Mouse (Mus musculus): ENCODE data around the gene Irak2. TPM values are rescaled to one million over a fixed set of nuclear protein-coding genes. Genes with fewer than 3 reads are reported as not detected.

Irak2 gene
- polyA plus RNA-seq, 1 experiment from 2014 or later: 4.4 TPM

DNA sequence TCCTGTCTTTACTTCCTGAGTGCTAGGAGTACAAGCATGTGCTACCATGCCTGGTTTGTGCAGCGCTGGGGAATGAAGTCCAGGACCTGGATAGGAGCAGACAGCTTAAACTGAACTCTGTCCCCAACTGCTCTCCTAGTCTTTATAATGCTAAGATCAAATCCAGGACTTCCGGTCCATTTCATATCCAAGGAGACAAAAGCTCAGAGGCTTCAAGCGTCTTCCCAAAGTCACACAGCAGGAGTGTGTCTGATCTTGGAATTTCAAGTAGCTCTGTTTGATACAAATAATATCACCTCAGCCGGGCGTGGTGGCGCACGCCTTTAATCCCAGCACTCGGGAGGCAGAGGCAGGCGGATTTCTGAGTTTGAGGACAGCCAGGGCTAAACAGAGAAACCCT is 37.7 kb downstream of the Irak2 start:
- 96% methylated on average over 9 of the region's 9 CpGs for WGBS
- Histone ChIP-seq H3K4me3 (ENCODE audit: low read length) (no peak overlapping the region), H3K27ac (ENCODE audit: low read length) (no peak overlapping the region), H3K27me3 (ENCODE audit: insufficient read depth, low read length) (no peaks in the 10 kb centered on the region), H3K9ac (replicated peaks; ENCODE audit: low read length) (no peak overlapping the region), H3K4me1 (ENCODE audit: insufficient read depth, low read length) (no peaks in the 10 kb centered on the region; the same call in 1 of the 2 replicates), H3K36me3 (ENCODE audit: insufficient read depth, low read length) (no peaks in the 10 kb centered on the region), H3K4me2 (replicated peaks; ENCODE audit: low read depth, low read length) (no peak overlapping the region), H3K9me3 (ENCODE audit: low read length) (peaks cover 6% of the 10 kb centered on the region)
- no peak for ATAC-seq (ENCODE audit: low FRiP score, low TSS enrichment)

DNA sequence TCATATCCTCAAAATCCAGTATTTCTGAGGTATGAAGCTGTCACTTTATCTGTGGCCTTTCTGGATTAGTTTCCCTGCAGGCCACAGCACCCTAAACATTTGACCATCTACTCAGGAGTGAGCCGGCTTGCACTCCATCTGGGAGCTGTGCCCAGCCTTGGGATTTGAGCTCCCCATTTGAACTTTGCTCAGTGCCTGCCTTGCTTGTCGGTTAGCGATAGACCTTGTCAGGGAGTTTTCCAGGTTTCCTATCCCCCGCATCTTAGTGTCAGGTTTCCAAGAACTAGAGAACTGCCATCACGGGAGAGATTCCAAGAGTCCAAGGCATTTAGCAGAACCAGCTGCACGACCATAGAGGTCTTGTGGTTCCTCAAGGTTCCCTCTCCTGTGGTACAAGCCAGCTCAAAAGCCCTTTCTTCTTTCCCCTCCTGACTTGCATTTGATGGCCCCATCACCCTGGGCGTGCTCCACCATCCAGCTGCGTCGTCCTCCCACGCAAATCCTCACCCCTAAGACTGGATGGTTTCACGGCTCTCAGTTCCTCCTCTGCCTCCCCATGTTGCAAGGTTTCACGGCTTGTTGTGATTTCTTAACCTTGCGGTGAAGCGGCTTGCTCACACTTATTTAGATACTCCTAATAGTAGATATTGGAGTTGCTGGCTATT is 38.9 kb downstream of the Irak2 start:
- WGBS: 30% methylated on average over 14 of the region's 14 CpGs

DNA sequence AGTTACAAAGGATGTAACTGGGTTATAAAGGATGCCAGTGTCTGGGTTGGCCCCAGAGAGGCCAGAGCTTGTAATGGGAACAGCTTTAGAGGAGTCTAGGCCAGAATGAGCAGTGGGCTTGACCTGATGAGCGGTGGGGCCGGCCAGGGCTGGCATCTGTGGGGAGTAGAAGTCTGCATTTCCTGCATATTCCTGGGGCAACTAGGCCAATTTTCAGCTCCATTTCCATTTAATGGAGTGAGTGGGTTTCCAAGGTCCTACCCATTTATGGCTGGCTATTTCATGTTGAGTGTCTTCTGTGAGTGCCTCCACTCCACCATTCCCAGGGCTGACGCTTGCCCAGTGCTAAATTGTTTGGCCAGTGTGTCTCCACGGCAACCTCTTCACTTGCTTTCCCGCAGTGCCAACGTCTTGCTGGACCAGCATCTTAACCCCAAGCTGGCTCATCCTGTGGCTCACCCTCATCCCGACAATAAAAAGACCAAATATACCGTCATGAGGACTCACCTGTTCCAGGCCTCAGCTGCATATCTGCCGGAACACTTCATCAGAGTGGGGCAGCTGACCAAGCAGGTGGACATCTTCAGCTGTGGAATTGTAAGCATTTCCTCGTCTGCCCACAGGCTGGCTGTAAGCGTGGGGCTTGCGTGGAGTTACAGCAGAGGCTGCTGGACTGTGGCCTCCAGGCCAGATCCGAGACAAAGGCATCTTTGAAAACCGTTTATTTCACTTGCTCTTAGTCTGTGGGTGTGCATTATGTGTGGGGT is 40.2 kb downstream of the Irak2 start:
- Histone ChIP-seq H3K9me3 (ENCODE audit: low read length) (no peaks in the 10 kb centered on the region), H3K27ac (ENCODE audit: low read length) (no peak overlapping the region), H3K36me3 (ENCODE audit: insufficient read depth, low read length) (no peaks in the 10 kb centered on the region), H3K4me2 (replicated peaks; ENCODE audit: low read depth, low read length) (no peak overlapping the region), H3K27me3 (ENCODE audit: insufficient read depth, low read length) (no peaks in the 10 kb centered on the region), H3K4me3 (ENCODE audit: low read length) (no peak overlapping the region), H3K4me1 (ENCODE audit: insufficient read depth, low read length) (no peaks in the 10 kb centered on the region; the same call in 1 of the 2 replicates), H3K9ac (replicated peaks; ENCODE audit: low read length) (no peak overlapping the region)
- no peak for ATAC-seq (ENCODE audit: low FRiP score, low TSS enrichment)
- WGBS: 79% methylated on average over 14 of the region's 14 CpGs

More for the DNA sequence above, 38.9 kb downstream of the Irak2 start:
- Histone ChIP-seq H3K36me3 (ENCODE audit: insufficient read depth, low read length) (no peaks in the 10 kb centered on the region), H3K9ac (replicated peaks; ENCODE audit: low read length) (no peak overlapping the region), H3K27me3 (ENCODE audit: insufficient read depth, low read length) (no peaks in the 10 kb centered on the region), H3K4me1 (ENCODE audit: insufficient read depth, low read length) (no peaks in the 10 kb centered on the region; the same call in 1 of the 2 replicates), H3K4me3 (ENCODE audit: low read length) (no peak overlapping the region), H3K4me2 (replicated peaks; ENCODE audit: low read depth, low read length) (no peak overlapping the region), H3K27ac (ENCODE audit: low read length) (no peak overlapping the region), H3K9me3 (ENCODE audit: low read length) (no peaks in the 10 kb centered on the region)
- ATAC-seq (ENCODE audit: low FRiP score, low TSS enrichment): no peak

DNA sequence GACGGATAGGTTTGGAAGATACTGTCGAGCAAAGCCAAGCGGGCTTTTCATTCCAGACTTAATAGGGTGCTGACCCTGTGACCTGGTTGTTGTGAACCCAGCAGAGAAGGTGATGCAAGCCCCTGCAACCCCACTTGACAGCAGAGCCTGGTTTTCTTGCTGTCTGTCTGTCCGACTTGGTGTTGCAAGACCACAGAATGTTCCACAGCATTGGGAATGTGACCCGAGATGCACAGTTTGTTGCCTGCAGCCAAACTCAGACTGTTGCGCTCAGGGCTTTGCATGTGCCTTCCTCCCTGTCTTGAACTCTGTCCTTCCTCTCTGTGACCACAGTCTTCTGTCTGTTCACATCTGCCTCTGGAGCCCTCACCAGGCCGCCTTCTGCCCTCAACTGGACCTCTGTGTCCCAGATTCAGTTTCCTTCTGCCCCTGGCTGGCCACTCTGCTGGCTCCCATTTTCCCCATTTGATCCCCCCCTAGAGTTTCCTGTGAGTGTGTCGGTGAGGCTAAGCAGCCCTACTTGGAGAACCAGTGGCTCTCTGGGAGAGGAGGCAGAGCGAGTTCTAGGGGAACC is 41.8 kb downstream of the Irak2 start:
- Histone ChIP-seq H3K27me3 (ENCODE audit: insufficient read depth, low read length) (no peaks in the 10 kb centered on the region), H3K4me2 (replicated peaks; ENCODE audit: low read depth, low read length) (no peak overlapping the region), H3K4me3 (ENCODE audit: low read length) (no peak overlapping the region), H3K27ac (ENCODE audit: low read length) (no peak overlapping the region), H3K4me1 (ENCODE audit: insufficient read depth, low read length) (no peaks in the 10 kb centered on the region; the same call in 1 of the 2 replicates), H3K36me3 (ENCODE audit: insufficient read depth, low read length) (no peaks in the 10 kb centered on the region), H3K9ac (replicated peaks; ENCODE audit: low read length) (no peak overlapping the region), H3K9me3 (ENCODE audit: low read length) (no peaks in the 10 kb centered on the region)
- ATAC-seq (ENCODE audit: low FRiP score, low TSS enrichment): no peak
- 82% methylated on average over 9 of the region's 9 CpGs for WGBS

DNA sequence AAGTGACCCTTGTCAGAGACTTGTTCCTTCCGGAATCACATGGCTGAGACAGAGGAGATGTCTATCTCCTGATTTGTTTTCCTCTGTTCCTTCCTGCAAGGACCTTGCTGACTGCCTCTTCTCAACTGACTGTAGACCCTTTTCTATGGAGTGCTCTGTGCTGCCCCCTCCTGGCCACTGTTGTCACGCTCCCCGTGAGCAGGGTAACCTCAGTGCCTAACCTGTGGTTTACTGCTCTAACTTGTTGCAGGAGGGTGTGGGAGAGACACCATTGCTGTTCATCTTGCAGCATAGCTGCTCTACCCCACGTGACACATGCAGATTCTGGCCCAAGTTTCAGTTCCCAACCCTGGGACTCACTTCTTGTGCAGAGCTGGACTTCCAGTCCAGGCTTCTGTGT is 43.0 kb downstream of the Irak2 start:
- Histone ChIP-seq H3K36me3 (ENCODE audit: insufficient read depth, low read length) (no peaks in the 10 kb centered on the region), H3K9ac (replicated peaks; ENCODE audit: low read length) (no peak overlapping the region), H3K4me1 (ENCODE audit: insufficient read depth, low read length) (no peaks in the 10 kb centered on the region; the same call in 1 of the 2 replicates), H3K4me3 (ENCODE audit: low read length) (no peak overlapping the region), H3K9me3 (ENCODE audit: low read length) (no peaks in the 10 kb centered on the region), H3K27me3 (ENCODE audit: insufficient read depth, low read length) (no peaks in the 10 kb centered on the region), H3K27ac (ENCODE audit: low read length) (no peak overlapping the region), H3K4me2 (replicated peaks; ENCODE audit: low read depth, low read length) (no peak overlapping the region)
- WGBS: 22% methylated on average over 4 of the region's 4 CpGs
- ATAC-seq (ENCODE audit: low FRiP score, low TSS enrichment): peak; percentile 73

DNA sequence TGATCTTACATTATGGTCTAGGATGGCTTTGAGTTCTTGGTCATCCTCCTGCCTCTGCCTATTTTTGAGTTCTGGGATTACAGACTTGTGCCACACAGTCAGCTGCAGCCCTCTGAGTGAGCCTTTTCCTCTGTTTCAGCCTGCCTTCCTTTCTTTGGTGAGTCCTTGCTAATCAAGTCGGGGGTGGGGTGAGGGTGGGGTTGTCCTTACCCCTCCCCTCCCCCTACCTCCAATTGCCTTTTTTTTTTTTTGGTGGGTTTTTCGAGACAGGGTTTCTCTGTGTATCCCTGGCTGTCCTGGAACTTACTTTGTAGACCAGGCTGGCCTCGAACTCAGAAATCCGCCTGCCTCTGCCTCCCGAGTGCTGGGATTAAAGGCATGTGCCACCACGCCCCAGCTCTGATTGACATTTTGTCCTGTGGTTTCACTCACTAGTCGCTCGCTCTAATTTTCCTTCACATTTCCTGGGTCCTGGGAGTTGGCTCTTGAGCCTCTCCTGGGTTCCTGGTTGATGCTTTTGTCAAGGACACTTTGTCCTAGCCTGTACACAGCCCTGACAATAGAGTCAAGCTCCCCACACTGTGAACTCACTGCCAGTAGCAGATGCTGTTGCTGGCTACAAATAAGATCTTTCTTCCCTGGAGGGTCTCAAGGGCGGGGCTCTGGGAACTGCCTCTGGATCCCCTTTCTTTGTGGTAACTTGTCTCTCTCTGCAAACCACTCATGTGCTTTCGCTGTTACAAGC is 45.0 kb downstream of the Irak2 start:
- Histone ChIP-seq H3K9ac (replicated peaks; ENCODE audit: low read length) (no peak overlapping the region), H3K4me2 (replicated peaks; ENCODE audit: low read depth, low read length) (no peak overlapping the region), H3K27ac (ENCODE audit: low read length) (no peak overlapping the region), H3K9me3 (ENCODE audit: low read length) (no peaks in the 10 kb centered on the region), H3K36me3 (ENCODE audit: insufficient read depth, low read length) (no peaks in the 10 kb centered on the region), H3K27me3 (ENCODE audit: insufficient read depth, low read length) (no peaks in the 10 kb centered on the region), H3K4me1 (ENCODE audit: insufficient read depth, low read length) (no peaks in the 10 kb centered on the region), H3K4me3 (ENCODE audit: low read length) (no peak overlapping the region)
- no peak for ATAC-seq (ENCODE audit: low FRiP score, low TSS enrichment)
- WGBS: 81% methylated on average over 10 of the region's 10 CpGs

DNA sequence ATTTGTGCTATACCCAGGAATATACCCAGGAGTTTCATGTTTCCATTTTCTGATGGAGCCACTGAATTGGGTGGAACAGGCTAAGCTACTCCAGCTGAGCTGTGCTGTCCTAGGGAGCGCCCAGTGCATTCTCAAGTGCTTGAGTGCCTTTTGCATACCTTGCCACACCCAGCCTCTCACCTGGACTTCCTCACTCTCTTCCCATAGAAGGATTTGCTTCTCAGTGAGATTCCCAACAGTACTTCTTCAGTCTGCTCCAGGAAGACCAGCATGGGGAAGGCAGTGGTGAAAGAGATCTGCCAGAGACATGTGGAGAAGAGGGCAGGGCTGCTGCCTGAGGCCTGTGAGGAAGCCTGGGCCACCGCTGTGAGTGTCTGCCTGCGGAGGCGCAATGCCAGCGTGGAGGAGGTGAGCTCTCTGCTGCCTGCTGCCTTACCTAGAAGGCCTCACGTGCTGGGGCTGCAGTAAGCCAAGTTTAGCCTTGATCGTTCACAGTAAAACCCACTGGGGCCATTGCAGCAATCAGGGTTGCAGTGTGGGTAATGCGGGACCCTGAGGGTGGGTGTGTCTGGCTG is 48.4 kb downstream of the Irak2 start:
- Histone ChIP-seq H3K9me3 (ENCODE audit: low read length) (no peaks in the 10 kb centered on the region), H3K36me3 (ENCODE audit: insufficient read depth, low read length) (no peaks in the 10 kb centered on the region), H3K27me3 (ENCODE audit: insufficient read depth, low read length) (no peaks in the 10 kb centered on the region), H3K4me1 (ENCODE audit: insufficient read depth, low read length) (peaks cover 20% of the 10 kb centered on the region), H3K27ac (ENCODE audit: low read length) (no peak overlapping the region), H3K4me2 (replicated peaks; ENCODE audit: low read depth, low read length) (no peak overlapping the region), H3K4me3 (ENCODE audit: low read length) (no peak overlapping the region), H3K9ac (replicated peaks; ENCODE audit: low read length) (no peak overlapping the region)
- 62% methylated on average over 8 of the region's 8 CpGs for WGBS
- ATAC-seq (ENCODE audit: low FRiP score, low TSS enrichment): no peak

DNA sequence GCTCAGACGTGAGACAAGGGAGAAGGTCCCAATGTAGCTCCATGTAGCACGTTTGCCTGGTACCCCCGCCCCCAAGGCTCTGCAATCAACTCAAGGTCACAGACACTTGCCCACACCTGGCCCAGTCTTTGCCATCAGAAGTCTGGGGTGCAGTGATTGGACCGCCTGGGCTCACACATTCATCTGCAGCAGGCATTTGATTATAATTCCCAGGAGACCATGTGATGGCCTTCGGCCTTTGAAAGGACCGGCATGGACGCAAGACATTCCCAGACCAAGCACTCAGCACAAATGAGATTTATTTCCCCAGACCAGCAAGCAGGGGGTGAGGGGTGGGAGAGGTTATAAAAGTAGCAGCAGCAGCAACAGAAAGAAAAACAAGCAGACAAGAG is 51.7 kb downstream of the Irak2 start:
- WGBS: 7% methylated on average over 7 of the region's 7 CpGs
- Histone ChIP-seq H3K27me3 (ENCODE audit: insufficient read depth, low read length) (no peaks in the 10 kb centered on the region), H3K4me1 (ENCODE audit: insufficient read depth, low read length) (peaks cover 20% of the 10 kb centered on the region), H3K9me3 (ENCODE audit: low read length) (no peaks in the 10 kb centered on the region), H3K9ac (replicated peaks; ENCODE audit: low read length) (peak overlapping the region; percentile 33), H3K4me2 (replicated peaks; ENCODE audit: low read depth, low read length) (peak overlapping the region; percentile 41), H3K4me3 (ENCODE audit: low read length) (peak overlapping the region; percentile 24; the same call in 1 of the 2 replicates), H3K27ac (ENCODE audit: low read length) (peak overlapping the region; percentile 89), H3K36me3 (ENCODE audit: insufficient read depth, low read length) (no peaks in the 10 kb centered on the region)
- ATAC-seq (ENCODE audit: low FRiP score, low TSS enrichment): peak; percentile 84

DNA sequence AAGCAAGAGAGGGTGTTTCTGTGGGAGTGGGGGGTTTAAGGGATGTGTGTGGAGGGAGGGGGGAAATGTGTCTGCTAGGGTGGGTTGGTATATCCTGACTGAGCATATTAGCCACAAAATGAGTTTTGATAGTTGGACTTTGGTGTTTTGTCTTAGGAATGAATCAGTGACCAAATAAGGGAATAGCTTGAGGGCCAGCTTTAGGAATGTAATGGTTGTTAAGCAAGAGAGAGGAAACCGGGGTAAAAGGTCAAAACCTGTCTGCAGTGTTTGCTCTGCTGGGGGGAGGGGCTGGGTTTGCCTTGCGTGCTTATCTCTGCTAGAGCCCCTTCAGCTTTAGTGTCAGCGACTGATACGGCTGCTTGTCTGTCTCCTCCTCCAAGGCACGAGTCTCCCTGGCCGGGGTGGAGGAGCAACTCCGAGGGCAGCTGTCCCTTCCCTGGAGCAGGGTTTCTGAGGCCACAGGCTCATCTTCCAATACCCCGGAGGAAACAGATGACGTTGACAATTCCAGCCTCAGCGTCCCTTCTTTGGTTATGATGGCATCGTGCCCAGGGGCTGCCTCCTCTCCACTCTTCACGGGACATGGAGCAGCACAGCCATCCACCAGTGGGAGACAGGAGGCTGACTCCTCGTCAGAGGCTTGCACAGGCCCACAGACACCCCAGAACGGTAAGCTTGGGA is 52.3 kb downstream of the Irak2 start:
- Histone ChIP-seq H3K9me3 (ENCODE audit: low read length) (no peaks in the 10 kb centered on the region), H3K27ac (ENCODE audit: low read length) (peak overlapping the region; percentile 89), H3K4me1 (ENCODE audit: insufficient read depth, low read length) (peaks cover 20% of the 10 kb centered on the region), H3K4me2 (replicated peaks; ENCODE audit: low read depth, low read length) (peak overlapping the region; percentile 41), H3K36me3 (ENCODE audit: insufficient read depth, low read length) (no peaks in the 10 kb centered on the region), H3K27me3 (ENCODE audit: insufficient read depth, low read length) (no peaks in the 10 kb centered on the region), H3K9ac (replicated peaks; ENCODE audit: low read length) (peak overlapping the region; percentile 61), H3K4me3 (ENCODE audit: low read length) (peak overlapping the region; percentile 24)
- peak; percentile 85 for ATAC-seq (ENCODE audit: low FRiP score, low TSS enrichment)
- WGBS: 3% methylated on average over 14 of the region's 14 CpGs

Data from kidney, embryonic 16.5 days (tissue).